Mouse (Mus musculus) liver, embryonic 15.5 days (tissue): ENCODE data around the gene Ttc9. TPM values are rescaled to one million over a fixed set of nuclear protein-coding genes. Genes with fewer than 3 reads are reported as not detected.

Source experiments
- ATAC-seq: fragments of 200-750 bp; cut with Nextera tagmentation; 2 replicates; pipeline ENCODE4 v1.8.0; 2017; ENCODE audit warnings: moderate number of reproducible peaks, mild to moderate bottlenecking, moderate library complexity; ENCODE audit not compliant: insufficient read depth
- H3K27ac ChIP-seq: fragments of 300-500 bp; sonication (generic); replicated peaks from 2 replicates; pipeline ENCODE4 v1.5.1; 2015; ENCODE audit warnings: mild to moderate bottlenecking, inconsistent platforms
- H3K27me3 ChIP-seq: fragments of 300-500 bp; sonication (generic); 2 replicates; pipeline ENCODE4 v1.6.1; 2015; ENCODE audit warnings: mild to moderate bottlenecking, inconsistent platforms
- H3K36me3 ChIP-seq: fragments of 300-500 bp; sonication (generic); replicated peaks from 2 replicates; pipeline ENCODE4 v1.6.1; 2015; ENCODE audit warnings: moderate library complexity, mild to moderate bottlenecking, inconsistent platforms
- H3K4me1 ChIP-seq: fragments of 300-500 bp; sonication (generic); replicated peaks from 2 replicates; pipeline ENCODE4 v1.6.1; 2015; ENCODE audit warnings: inconsistent platforms
- H3K4me2 ChIP-seq: fragments of 300-500 bp; sonication (generic); 2 replicates; pipeline ENCODE4 v1.6.1; 2015; ENCODE audit warnings: moderate library complexity, mild to moderate bottlenecking, inconsistent platforms
- H3K4me3 ChIP-seq: fragments of 300-500 bp; sonication (generic); replicated peaks from 2 replicates; pipeline ENCODE4 v1.5.1; 2015; ENCODE audit warnings: mild to moderate bottlenecking, inconsistent platforms
- H3K9ac ChIP-seq: fragments of 300-500 bp; sonication (generic); 2 replicates; pipeline ENCODE4 v1.6.1; 2015; ENCODE audit warnings: moderate library complexity, mild to moderate bottlenecking, inconsistent platforms
- H3K9me3 ChIP-seq: fragments of 300-500 bp; sonication (generic); replicated peaks from 2 replicates; pipeline ENCODE4 v1.6.1; 2016; ENCODE audit warnings: inconsistent platforms
- WGBS: fragments of 180-500 bp; shearing (Covaris S2); methylation state at CpG from one replicate; pipeline ENCODE4 v1.1.7; 2015; ENCODE audit warnings: mixed read lengths; ENCODE audit not compliant: insufficient replicate concordance; 5-methylcytosine and 5-hydroxymethylcytosine counted together
- polyA plus RNA-seq: library from polyadenylated mRNA; unstranded; fragments of >200 nt; fragmentation: Nextera tagmentation; extraction: Ambion mirVana; gene quantifications from 2 replicates; pipeline ENCODE4 v1.2.1, GENCODE M21; 2015

Ttc9 gene
- polyA plus RNA-seq, 1 experiment from 2014 or later = 0.24 TPM

GRCm38 (mm10) chr12:81627426-81627825 is 3.6 kb upstream of the Ttc9 start:
- no peaks in the 10 kb centered on the region for H3K36me3 ChIP-seq
- 67% methylated on average over 6 of the region's 6 CpGs for WGBS
- no peak overlapping the region for H3K27ac ChIP-seq
- ATAC-seq = no peak
- no peak overlapping the region for H3K9ac ChIP-seq
- no peak overlapping the region for H3K4me2 ChIP-seq
- peaks cover 7% of the 10 kb centered on the region; the same call in 1 of the 2 replicates for H3K4me1 ChIP-seq
- H3K4me3 ChIP-seq = no peak overlapping the region
- H3K27me3 ChIP-seq = peaks cover 60% of the 10 kb centered on the region
- H3K9me3 ChIP-seq = no peaks in the 10 kb centered on the region

DNA sequence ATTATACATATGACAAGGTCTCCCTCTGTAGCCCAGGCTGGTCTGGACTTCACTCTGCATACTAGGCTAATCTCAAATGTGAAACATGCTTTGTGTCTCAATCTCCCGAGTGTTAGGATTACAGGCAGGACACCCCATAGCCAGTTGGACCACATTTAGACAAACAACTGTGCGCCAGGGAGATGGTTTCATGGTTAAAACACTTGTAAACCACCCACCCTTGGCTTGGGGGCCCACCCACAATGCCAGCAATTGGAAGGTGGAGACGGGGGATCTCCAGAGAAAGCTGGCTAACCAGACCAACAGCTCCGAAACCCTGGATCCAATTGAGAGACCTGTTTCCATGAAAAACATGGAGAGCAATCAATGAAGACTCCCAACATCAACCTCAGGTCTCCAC is 3.0 kb upstream of the Ttc9 start:
- Histone ChIP-seq H3K4me1 (peaks cover 7% of the 10 kb centered on the region; the same call in 1 of the 2 replicates), H3K9ac (no peak overlapping the region), H3K4me2 (no peak overlapping the region), H3K27me3 (peaks cover 67% of the 10 kb centered on the region), H3K36me3 (no peaks in the 10 kb centered on the region), H3K4me3 (no peak overlapping the region), H3K27ac (no peak overlapping the region), H3K9me3 (no peaks in the 10 kb centered on the region)
- WGBS = 67% methylated on average over 4 of the region's 4 CpGs
- ATAC-seq = no peak

DNA sequence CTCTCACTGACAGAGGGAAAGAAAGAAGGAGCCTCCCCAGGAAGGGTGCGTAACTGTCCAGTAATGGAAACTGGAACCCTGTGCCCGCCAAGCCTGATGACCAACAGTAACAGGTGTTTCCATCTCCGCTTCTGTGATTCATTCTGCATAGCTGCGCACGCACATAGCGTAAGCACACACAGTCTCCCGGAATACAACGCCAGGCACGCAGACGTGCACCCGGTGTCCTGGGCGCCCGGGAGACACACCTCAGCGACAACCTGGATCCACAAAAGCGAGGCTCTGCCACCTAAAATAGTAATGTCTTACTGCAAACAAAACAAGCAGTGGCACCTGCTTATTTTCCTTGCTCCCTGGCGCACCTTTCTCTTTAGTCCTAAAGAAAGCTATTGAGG is 532 bp upstream of the Ttc9 start:
- peaks cover 7% of the 10 kb centered on the region; the same call in 1 of the 2 replicates for H3K4me1 ChIP-seq
- H3K9ac ChIP-seq = no peak overlapping the region
- WGBS = 6% methylated on average over 16 of the region's 16 CpGs
- H3K9me3 ChIP-seq = no peaks in the 10 kb centered on the region
- H3K4me2 ChIP-seq = peak overlapping the region; percentile 63
- H3K27me3 ChIP-seq = peaks cover 69% of the 10 kb centered on the region
- H3K4me3 ChIP-seq = peak overlapping the region; percentile 43
- H3K36me3 ChIP-seq = no peaks in the 10 kb centered on the region
- no peak for ATAC-seq
- H3K27ac ChIP-seq = no peak overlapping the region

DNA sequence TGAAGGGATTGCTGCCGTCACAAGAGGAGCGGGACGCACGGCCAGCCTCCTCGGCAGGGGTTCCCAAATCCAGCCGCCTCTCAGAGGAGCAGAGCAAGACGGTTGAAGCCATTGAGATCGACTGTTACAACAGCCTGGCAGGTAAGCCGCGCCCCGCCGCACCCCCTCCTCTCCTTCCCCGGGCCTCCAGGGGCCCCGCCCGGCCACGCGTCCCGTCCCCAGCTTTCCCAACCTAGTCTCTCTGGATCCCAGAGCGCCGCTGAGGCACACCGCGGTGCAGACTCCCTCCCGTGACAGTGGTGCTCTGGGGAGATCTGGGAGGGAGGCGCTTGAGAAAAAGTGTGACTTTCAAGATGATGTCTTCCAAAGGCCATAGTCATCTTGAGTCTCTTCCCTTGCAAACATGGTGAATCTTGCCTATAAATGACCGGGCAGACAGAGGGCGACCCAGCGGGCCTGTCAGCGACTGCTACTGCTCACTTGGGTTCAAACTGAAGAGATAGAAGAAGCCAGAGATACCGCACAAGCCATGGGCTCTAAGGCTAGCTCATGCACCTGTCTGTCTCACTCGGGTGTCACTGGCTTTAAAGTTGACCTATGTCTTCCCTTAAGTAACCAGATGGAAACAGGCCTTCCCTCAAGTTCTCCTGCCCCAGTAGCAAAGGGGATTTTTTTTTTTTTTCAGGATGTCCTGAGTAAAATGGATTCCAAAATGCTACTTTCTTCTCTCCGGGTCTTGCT is 782 bp downstream of the Ttc9 start:
- Histone ChIP-seq H3K9me3 (no peaks in the 10 kb centered on the region), H3K27me3 (peaks cover 58% of the 10 kb centered on the region), H3K4me3 (peak overlapping the region; percentile 43), H3K4me1 (peaks cover 7% of the 10 kb centered on the region; the same call in 1 of the 2 replicates), H3K36me3 (no peaks in the 10 kb centered on the region), H3K27ac (no peak overlapping the region), H3K4me2 (peak overlapping the region; percentile 63), H3K9ac (no peak overlapping the region)
- WGBS = 5% methylated on average over 31 of the region's 31 CpGs
- ATAC-seq = no peak

DNA sequence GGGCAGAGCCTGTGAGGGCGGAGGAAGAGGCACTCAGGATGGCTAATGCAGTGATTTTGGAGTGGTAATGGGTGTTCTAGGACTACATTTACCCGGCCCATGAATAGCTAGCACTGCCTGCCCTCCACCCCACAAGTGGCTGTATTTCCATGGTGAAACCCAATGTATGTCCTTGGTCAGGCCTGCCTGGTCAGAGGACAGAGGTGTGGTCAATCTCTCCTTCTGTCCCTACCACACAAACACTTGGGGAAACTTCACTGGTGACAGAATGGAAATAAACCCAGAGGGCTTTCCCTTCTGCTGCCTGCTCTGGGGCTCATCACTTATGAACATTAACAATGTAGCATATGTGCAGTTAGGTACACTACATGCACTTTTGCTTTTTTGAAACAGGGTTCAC is 2.2 kb downstream of the Ttc9 start:
- H3K27ac ChIP-seq = no peak overlapping the region
- H3K9me3 ChIP-seq = no peaks in the 10 kb centered on the region
- no peak overlapping the region for H3K9ac ChIP-seq
- peaks cover 7% of the 10 kb centered on the region; the same call in 1 of the 2 replicates for H3K4me1 ChIP-seq
- ATAC-seq = no peak
- H3K36me3 ChIP-seq = no peaks in the 10 kb centered on the region
- 46% methylated on average over 2 of the region's 2 CpGs for WGBS
- H3K27me3 ChIP-seq = peaks cover 55% of the 10 kb centered on the region
- H3K4me2 ChIP-seq = no peak overlapping the region
- no peak overlapping the region for H3K4me3 ChIP-seq

- no peak for ATAC-seq
- Histone ChIP-seq H3K4me1 (no peaks in the 10 kb centered on the region), H3K36me3 (no peaks in the 10 kb centered on the region), H3K27ac (no peak overlapping the region), H3K4me3 (no peak overlapping the region), H3K4me2 (no peak overlapping the region), H3K9ac (no peak overlapping the region), H3K9me3 (no peaks in the 10 kb centered on the region), H3K27me3 (no peaks in the 10 kb centered on the region)
- WGBS = 39% methylated on average over 5 of the region's 5 CpGs
These were observed 9.6 kb downstream of the Ttc9 start for GRCm38 (mm10) chr12:81640656-81641055.

DNA sequence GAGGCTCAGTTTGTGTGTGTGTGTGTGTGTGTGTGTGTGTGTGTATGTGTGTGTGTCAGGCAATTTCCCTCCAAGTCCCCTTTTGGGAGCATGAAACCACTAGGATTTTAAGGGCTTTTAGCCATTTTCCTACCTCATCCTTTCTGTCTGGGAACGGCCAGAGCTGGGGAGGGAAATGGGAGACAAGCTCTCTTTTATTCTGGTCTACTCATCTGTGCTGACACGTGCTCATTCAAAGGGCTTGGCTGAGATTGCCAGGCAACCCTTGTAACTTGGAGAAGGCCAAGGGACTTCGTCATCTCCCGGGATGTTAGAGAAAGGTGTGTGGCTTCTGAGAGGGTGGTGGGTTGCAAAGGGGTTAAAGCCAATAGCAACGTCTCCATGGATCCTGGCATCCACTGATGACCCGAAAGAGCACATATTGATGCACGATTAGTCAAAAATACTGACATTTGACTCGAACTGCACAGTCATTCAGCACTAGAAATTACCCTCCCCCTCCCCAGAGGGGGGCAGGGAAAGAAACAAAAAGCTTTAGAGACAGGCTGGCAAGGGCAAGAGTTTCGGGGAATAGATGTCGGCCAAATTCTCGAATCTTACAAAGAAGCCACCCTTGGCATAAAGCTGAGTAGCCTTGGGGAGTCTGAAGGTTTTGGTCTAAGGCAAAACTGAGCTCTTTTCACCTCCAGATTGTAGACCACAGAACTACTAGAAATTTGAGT is 11.5 kb downstream of the Ttc9 start:
- WGBS = 62% methylated on average over 11 of the region's 11 CpGs
- H3K9ac ChIP-seq = no peak overlapping the region
- no peaks in the 10 kb centered on the region for H3K27me3 ChIP-seq
- H3K4me1 ChIP-seq = no peaks in the 10 kb centered on the region
- no peak overlapping the region for H3K4me3 ChIP-seq
- no peak for ATAC-seq
- no peak overlapping the region for H3K27ac ChIP-seq
- no peaks in the 10 kb centered on the region for H3K9me3 ChIP-seq
- H3K4me2 ChIP-seq = no peak overlapping the region
- no peaks in the 10 kb centered on the region for H3K36me3 ChIP-seq

DNA sequence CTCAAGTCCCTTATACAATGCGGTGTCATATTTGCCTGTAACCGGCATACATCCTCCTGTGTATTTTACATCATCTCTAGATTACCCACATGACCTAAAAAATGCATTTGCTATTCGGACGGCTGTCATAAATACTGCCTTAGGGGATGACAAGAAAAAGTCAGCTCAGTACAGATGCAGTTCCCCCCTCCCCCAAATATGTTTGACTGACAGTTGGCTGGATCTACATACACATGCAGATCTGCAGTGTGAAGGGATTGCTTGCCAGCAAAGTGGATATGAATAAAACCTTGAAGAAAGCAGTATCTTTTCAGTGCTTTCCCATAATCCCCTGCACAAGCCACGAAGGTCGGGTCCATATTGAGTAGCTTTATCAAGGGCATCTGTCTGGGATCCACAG is 15.8 kb downstream of the Ttc9 start:
- H3K4me2 ChIP-seq = no peak overlapping the region
- no peak overlapping the region for H3K4me3 ChIP-seq
- H3K9me3 ChIP-seq = no peaks in the 10 kb centered on the region
- no peak overlapping the region for H3K27ac ChIP-seq
- no peak overlapping the region for H3K9ac ChIP-seq
- H3K4me1 ChIP-seq = no peaks in the 10 kb centered on the region
- no peaks in the 10 kb centered on the region for H3K27me3 ChIP-seq
- no peak for ATAC-seq
- WGBS = 67% methylated on average over 6 of the region's 6 CpGs
- no peaks in the 10 kb centered on the region for H3K36me3 ChIP-seq

GRCm38 (mm10) chr12:81653344-81653743 is 22.3 kb downstream of the Ttc9 start:
- Histone ChIP-seq H3K4me2 (no peak overlapping the region), H3K36me3 (no peaks in the 10 kb centered on the region), H3K9me3 (no peaks in the 10 kb centered on the region), H3K9ac (no peak overlapping the region), H3K4me3 (no peak overlapping the region), H3K4me1 (no peaks in the 10 kb centered on the region), H3K27ac (no peak overlapping the region), H3K27me3 (no peaks in the 10 kb centered on the region)
- no peak for ATAC-seq
- 67% methylated on average over 8 of the region's 8 CpGs for WGBS

- H3K9ac ChIP-seq = no peak overlapping the region
- H3K27me3 ChIP-seq = no peaks in the 10 kb centered on the region
- no peak overlapping the region for H3K4me3 ChIP-seq
- H3K4me2 ChIP-seq = no peak overlapping the region
- 59% methylated on average over 1 of the region's 1 CpGs for WGBS
- no peak for ATAC-seq
- H3K36me3 ChIP-seq = no peaks in the 10 kb centered on the region
- H3K4me1 ChIP-seq = no peaks in the 10 kb centered on the region
- H3K9me3 ChIP-seq = no peaks in the 10 kb centered on the region
- H3K27ac ChIP-seq = no peak overlapping the region
These were observed 26.3 kb downstream of the Ttc9 start for GRCm38 (mm10) chr12:81657321-81657720.

GRCm38 (mm10) chr12:81658086-81658485 is 27.0 kb downstream of the Ttc9 start:
- ATAC-seq = no peak
- H3K9ac ChIP-seq = no peak overlapping the region
- H3K4me2 ChIP-seq = no peak overlapping the region
- no peak overlapping the region for H3K4me3 ChIP-seq
- WGBS = 46% methylated on average over 7 of the region's 7 CpGs
- H3K9me3 ChIP-seq = no peaks in the 10 kb centered on the region
- no peaks in the 10 kb centered on the region for H3K4me1 ChIP-seq
- no peaks in the 10 kb centered on the region for H3K36me3 ChIP-seq
- H3K27ac ChIP-seq = no peak overlapping the region
- no peaks in the 10 kb centered on the region for H3K27me3 ChIP-seq
